Mouse (Mus musculus) fibroblast of lung, adult 2 months (primary cell): ENCODE measurements around the gene Gm20820.
"Not testable (repeated sequence)": the region's sequence is repeated elsewhere in the genome, so short reads cannot be mapped to it uniquely, and the experiment has no call there.

Experiments
- DNase-seq: peaks from one replicate; pipeline ENCODE4 v3.0.0-alpha.2; 2011; ENCODE audit warnings: low read depth

Gene Gm20820

GRCm38 (mm10) chrY:86061472-86061871, at the start of gene Gm20820:
TSS of gene Gm20820 (plus strand) at chrY:86061772.
- DNase-seq = not testable (repeated sequence)
